Mouse (Mus musculus): Measurements from ENCODE around the gene Dcst2. TPM values are rescaled to one million over a fixed set of nuclear protein-coding genes. Genes with fewer than 3 reads are reported as not detected.
A peak's percentile ranks its signal among the peaks of the same experiment; 100 is the strongest.

The Dcst2 gene
- total RNA-seq (2017) = not detected in 2 replicates

DNA sequence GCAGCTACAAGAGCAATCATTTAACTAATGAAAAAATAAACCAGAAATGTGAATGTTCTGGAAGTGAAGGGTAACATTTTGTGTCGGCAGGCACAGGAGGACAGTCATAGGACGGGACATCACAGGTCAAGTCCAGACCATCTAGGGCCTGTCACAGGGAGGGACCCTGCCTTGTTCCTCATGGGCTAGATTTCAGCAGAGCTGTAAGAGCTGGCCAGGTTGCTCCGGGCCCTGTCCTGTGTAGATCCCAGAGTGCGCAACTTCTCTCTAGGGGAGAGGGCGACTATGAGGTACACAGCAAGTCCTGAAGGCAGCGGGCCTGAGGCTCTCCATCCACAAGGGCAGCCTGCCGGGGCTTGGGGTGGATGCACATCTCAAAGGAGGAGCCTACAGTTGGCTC, at the start of gene Dcst2:
Gene Dcst2 (plus strand): TSS at position 301 of the 400 bp plus-strand sequence.
- ATAC-seq (replicated peaks; ENCODE audit: low read depth, poor library complexity, severe bottlenecking) = no peak

DNA sequence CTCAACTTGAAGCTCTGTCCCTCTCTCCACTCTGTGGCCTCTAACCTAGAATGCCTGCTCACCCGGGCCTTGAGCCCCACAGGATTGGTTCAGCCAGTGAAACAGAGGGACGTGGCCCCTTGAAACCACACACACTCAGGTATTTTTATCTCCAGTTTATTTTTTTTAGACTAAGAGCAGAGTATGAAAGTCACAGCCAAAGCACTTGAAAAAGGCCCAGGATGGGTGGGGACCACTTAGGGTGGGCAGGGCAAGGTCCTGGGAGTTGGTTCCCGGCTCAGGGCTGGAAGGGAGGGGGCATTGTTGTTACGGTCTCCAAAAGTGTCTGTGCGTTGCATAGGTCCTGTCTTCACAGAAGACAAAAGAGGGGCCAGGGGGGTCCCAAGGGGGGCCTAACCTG, 47.4 kb upstream of the Dcst2 start:
- no peak for ATAC-seq (replicated peaks; ENCODE audit: low read depth, poor library complexity, severe bottlenecking)

DNA sequence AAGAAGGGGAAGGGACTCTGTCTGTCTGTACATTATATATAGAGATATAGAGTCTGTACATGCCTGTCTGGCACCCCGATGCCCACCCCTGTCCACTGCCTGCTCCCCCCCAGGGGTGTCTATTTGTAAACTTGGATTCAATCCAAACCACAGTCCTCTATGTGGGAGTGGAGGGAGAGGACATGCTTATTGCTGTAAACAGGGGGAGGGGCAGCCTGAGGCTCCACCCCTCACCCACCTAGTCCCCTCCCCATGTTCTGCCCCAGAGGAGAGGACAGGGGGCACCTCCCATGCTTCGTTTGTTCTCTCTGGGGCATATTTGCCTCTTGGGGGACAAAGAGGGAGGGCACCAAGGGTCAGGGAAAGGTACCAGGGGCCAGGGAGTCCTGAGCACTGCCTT, 47.0 kb upstream of the Dcst2 start:
- no peak for ATAC-seq (replicated peaks; ENCODE audit: low read depth, poor library complexity, severe bottlenecking)

DNA sequence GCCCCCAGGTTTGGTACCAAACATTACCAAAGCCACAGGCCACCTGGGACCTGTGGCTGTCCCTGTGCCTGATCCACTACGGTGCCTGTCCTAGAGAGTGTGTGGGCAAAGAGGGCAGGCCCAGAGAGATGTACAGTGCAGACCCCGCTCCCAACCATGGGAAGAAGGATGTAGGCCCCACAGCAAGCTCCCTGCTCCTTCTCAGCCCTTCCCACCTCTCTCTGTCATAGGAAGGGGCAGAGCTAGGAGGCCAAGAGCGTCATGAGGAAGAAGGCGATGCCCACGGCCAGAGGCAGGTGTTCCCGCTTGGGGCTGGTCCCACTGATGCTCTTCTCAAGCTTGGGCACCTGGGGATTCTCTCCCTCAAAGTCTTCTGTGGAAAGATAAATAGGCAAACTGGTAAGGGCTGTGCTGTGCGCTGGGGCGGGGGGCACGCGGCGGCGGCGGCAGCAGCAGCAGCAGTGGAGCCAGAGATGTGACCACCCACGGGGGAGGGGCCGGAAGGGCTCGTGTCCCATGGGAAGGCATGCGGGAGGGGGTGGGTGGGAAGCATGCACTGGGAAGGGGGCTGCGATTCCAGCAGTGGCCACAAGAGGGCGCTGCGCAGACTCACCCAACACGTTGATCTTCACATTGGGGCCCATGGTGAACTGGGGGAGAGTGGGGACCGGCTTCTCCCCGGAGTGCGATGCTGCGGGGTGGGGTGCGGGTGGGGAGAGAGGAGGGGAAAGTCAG, 46.4 kb upstream of the Dcst2 start:
- peak; percentile 33; the same call in 1 of the 2 replicates for ATAC-seq (replicated peaks; ENCODE audit: low read depth, poor library complexity, severe bottlenecking)

DNA sequence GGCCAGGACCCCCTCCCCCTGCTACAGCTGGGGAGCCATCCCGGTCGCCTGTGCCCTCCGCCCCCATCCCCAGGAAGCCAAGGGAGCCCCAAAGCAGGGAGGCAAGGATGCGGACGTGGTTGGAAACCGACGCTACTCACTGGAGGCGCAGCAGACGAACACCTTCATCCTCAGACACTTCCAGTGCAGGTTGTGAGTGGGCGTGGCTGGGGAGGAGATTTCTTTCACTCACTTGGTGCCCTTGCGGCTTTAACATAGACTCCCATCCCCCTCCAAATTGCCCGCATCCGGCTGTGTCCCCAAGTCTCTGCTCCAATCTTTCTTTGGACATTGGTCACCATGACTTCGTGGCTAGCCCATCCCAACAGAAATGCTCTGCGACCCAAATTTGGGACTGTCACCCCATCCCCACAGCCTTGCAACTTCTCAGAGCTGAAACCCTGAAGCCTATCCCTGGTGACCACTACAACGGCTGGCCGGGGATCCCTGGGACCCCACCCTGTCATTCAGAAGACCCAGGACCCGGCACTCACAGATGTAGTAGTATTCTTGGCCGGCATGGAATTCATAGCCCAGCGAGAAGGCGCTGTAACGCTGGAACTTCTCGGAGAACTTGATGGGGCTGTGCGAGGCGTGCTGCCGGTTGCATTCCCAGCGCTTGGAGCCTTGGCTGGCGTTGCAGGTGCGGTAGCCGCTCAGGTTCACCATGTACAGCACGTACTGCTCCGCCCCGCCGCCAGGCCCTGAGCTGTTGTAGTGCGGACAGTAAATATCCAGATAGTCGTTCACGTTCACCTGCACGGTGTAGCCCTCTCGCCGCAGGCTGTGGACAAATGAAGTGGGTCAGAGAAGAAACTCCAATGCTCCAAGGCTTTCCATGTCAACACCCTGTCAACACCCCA, 45.6 kb upstream of the Dcst2 start:
- ATAC-seq (replicated peaks; ENCODE audit: low read depth, poor library complexity, severe bottlenecking) = 0 out of 2 replicates have a peak, but pooled peaks have one; percentile 1

DNA sequence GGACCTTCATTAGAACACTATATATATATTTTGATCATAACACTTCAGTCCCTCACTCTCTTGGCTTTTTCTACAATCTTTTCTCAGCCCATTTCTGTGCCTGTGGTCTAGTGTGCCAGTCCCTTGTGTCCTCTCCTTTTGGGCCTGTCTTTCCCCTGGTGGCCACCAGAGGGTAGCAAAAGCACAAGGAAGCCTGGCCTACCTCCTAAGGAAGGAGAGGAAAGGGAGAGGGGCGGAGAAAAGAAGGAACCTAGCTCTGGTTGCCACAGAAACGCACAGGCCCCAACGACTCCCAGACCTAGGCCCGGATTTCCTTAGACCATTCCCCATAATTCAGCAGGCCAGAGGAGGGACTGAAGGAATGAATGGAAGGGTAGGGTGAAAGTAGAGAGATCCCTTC, 44.9 kb upstream of the Dcst2 start:
- ATAC-seq (replicated peaks; ENCODE audit: low read depth, poor library complexity, severe bottlenecking) = peak; percentile 68

DNA sequence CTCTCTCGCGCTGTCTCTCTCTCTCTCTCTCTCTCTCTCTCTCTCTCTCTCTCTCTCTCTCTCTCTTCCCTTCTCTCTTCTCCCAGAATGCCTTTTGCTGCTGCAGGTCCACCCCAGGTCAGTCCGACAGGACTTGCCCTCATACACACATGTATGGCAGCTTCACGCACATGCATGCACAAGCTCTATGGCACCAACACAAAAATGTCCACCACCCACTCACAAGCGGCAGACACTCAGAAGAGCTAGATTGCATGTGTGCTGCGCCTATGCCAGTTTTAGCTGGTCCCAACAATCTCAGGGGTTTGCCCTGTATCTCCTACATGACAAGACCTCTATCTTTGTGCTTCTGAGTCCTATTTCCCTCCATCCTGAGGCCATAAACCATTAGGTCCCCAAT, 44.5 kb upstream of the Dcst2 start:
- ATAC-seq (replicated peaks; ENCODE audit: low read depth, poor library complexity, severe bottlenecking) = no peak

DNA sequence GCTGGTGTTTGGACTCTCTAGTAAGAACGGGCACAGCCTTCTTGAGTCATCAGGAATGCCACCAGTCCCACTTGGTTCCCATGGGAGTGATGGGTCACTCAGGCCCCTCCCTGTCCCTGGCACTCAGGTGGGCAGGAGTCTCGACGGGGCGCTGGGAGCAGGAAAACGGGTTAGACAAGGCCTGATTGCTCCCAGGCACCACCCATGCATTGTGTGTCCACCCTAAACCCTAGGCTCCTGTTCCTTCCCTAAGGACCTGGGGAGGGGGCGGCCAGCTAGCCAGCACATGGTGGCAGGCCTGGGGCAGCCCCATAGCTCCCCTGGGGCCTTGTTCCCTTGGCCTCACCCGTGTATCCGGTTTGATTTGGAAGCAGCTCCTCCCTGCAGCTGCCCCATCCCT, 43.5 kb upstream of the Dcst2 start:
- ATAC-seq (replicated peaks; ENCODE audit: low read depth, poor library complexity, severe bottlenecking) = no peak

DNA sequence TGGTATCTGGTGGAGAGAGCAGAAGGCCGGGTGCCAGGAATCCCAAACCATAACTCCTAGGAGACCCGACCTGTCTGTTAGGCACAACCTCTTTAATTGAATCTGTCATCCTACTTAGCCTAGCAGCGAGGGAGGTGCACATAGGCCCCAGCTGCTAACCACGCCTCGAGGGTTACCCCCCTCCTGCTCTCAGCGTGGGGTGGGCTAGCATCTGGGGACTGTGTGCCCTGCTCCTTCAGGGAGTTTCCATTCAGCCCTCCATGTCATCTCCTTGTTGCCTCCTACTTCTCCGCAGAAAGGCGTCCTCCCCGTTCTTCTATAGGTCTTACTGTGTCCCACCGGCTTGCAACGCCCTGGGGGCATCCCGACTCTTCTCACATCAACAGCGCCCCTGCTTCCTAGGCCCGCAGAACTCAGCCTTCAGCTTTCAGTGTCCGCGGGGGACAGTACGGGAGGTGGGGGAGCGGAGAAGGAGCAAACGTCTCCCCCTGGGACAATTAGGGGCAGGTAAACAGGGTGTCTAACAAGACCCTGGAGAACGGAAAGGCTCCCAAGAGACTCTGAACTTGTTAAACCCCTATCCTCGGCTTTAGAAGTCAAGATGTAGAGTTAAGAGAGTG, 42.7 kb upstream of the Dcst2 start:
- no peak for ATAC-seq (replicated peaks; ENCODE audit: low read depth, poor library complexity, severe bottlenecking)

DNA sequence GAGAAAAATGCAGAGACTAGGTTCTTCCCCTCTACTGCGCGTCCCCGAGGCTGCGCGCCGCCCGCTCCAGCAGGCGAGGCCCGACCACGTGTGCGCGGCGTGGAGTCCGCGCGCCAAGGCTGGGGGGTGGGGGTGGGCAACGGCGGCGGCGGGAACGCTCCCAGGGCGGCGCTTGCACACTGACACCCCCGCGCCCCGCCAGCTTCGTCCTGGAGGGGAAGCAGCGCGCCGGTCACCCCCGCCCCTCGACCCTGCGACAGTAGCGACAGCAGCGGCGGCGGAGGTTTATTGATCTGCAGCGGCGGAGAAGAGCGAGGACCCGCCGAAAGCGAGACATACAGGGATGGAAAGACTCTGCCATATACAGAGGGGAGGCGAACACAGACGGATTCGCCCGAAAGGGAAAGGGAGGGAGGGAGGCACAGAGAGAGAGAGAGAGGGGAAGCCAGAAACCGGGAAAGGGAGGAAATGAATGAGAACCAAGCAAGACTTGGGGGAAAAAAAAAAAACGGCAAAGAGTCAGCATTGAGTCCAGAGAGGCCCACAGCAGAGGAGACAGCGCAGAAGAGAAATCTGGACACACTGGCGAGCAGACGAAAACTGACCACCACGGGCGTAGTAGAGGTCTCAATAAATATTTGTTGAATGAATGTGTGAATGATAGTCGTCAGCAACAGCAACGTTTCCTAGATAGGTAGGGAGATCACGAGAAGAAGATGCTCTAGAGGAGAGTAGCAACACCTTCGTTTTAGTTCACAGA, 42.0 kb upstream of the Dcst2 start:
- ATAC-seq (replicated peaks; ENCODE audit: low read depth, poor library complexity, severe bottlenecking) = no peak

DNA sequence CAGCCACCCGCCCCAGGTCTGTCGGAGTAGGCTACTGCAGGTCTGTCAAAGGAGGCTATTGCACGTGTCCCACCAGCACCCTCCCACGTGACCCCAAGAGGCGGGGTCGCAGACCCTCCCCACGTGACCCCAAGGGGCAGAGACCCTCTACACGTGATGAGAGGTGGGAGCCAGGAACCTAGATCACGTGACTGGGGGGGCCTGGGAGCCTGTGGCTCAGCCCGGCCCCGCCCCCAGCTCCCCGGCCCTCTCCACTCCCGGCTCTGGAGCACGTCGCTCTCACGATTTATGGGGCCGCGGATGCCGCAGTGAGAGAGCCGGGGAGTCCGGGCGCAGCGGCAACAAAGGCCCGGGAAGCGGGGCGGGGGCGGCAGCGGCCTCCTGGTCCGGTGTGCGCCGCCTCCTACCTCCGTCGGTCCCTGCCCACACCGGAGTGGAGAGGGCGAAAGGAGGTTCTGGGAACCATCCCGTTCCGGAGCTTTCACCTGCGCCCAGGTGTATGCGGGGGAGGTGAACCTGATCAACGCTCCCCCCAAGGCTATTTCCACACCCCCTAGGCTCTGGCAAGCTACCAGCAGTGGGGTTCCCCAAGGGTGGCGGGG, 41.1 kb upstream of the Dcst2 start:
- no peak for ATAC-seq (replicated peaks; ENCODE audit: low read depth, poor library complexity, severe bottlenecking)

DNA sequence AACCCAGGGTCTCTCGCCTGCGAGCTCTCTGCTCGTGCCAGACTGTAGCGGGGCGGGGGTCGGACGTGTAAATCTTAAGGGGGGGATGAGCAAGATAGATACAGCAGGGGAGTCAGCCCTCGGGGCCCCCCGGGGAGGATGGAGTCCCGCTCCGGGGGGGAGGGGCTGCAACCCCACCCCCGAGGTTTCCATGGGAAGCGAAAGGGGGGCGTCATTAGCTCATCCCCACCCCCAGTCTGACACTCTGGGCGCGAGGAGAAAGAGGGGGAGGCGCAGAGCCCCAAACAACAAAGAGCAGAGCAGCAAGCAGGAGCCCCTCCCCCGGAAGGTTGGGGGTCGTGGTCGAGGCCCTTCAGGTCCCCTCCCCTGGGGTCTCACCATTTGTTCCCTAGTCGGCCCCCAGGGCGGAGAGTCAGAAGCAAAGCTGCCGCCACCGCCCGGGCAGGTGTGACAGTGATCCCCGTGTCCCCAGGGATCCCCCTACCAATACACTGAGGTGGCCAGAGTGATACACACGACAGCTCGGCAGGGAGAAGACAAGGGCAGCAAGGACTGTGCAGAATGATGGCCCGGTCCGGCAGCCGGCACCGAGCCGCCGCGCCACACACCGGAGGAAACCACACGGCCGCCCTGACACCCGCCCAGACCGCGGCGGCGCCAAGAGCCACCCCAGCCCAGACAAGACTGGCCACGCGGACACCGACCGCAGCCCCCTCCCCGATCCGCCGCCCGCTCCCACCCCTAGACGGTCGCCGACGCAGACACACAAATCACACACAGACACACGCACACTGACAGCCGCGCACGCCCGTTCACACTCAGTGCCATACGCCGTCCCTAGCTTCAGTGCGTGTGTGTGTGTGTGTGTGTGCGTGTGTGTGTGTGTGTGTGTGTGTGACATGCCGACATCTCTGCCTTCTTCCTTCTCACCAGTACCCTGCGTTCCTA, 40.3 kb upstream of the Dcst2 start:
- 0 out of 2 replicates have a peak, but pooled peaks have one; percentile 4 for ATAC-seq (replicated peaks; ENCODE audit: low read depth, poor library complexity, severe bottlenecking)

DNA sequence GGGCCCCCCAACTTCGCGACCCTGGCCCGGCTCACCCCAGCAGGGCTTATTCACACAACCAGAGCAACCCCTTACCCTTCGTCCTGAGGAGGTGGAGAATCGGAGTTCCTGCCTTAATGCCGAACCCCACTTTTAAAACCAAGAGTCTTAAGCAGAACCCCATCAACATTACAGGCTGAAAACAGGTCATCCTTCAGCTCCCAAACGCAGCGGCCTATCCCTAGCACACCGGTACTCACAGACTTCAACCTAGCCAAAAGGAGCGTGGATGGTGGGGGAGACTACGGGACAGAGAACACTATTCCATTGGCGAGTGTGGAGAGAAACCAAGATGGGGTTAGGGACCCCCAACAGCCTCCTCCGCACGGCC, 39.7 kb upstream of the Dcst2 start:
- ATAC-seq (replicated peaks; ENCODE audit: low read depth, poor library complexity, severe bottlenecking) = no peak

DNA sequence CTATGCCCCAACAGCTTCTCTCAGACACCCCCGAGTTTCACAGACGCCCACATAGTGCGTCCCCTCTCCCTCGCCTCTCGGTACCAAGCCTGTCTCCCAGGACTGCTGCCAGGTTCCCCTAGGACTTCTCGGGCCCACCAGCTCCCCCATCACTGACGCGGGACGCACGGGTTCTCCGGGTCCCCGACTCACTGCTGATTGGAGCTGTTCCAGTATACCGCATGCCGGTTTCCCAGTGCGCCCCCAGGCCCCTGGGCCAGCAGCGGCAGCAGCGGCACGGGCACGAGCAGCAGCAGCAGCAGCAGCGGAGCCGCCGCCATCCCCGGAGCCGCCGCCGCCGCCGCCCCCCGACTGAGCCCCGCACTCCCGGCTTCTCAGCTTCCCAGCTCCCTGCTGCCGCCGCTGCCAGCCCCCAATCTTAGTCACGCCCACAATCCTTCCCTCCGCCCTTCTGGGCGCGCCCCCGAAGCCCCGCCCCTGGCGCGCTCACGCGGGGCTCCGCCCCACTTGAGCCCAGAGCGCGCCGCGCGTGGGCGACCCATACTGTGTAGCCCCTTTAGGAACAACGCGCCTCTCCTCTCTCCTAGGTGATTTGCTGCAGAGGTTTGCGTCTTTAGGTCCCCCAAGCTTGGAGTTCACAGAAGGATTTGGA, 39.1 kb upstream of the Dcst2 start, which contains the start of gene Efna3:
Gene Efna3 (minus strand): TSS at position 452 of the 652 bp plus-strand sequence.
- peak; percentile 46 for ATAC-seq (replicated peaks; ENCODE audit: low read depth, poor library complexity, severe bottlenecking)

DNA sequence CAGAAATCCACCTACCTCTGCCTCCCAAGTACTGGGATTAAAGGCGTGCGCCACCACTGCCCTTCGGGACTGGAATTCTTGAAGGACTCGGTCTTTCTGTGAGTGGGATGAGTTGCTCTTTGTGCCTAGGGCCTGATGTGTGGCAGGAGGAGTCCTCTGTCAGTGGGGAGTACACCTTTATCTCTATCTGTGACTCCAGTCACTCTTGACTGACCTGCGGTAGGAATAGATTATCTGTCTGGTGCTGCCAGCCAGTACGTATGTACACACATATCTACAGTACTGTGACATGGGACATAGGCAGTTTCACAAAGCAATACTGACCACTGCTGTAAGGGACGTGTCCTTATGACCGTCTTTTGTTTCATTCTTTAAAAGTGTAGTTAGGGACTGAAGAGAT, 35.9 kb upstream of the Dcst2 start:
- ATAC-seq (replicated peaks; ENCODE audit: low read depth, poor library complexity, severe bottlenecking) = no peak

DNA sequence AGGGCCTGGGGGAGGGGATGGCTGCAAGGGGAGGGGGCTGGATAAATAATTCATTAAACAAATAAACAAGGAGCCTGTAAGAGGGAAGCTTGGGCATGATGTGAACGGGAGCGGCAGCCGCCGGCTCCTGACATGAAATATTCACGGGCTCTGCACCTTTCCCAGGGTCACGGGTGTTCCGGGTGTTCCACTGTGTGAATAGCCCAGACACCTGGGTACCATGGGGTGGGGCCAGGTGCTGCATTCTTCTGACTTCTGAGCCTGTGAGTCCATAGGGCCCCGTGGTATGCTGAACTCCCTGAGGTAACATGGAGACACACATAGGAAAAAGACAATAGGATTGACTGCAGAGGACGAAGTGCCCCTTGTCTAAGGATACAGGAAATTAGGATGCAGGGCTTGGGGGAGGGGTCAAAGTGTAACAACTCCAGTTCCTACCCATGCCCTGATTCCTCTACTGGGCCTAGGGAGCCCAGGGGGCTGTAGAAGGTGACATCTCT, 34.4 kb upstream of the Dcst2 start:
- ATAC-seq (replicated peaks; ENCODE audit: low read depth, poor library complexity, severe bottlenecking) = no peak

DNA sequence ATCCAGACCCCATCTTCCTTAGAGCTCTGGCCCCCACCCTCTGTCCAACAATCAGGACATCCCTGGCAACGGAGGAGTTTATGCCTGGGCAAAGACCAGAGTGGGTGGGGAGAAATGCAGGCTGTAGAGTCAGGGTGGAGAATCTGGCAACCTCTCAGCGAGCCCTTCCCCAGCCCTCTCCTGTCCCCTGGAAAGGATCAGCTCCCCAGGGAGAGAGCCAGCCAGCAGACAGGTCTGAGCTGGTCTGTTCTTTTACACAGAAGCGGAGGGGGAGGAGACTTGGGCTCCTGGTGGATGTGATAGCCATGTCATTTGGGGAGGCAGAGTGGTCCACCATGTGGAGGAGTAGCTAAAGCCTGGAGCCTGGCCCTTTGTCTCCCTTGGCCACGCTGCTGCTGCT, 33.2 kb upstream of the Dcst2 start:
- no peak for ATAC-seq (replicated peaks; ENCODE audit: low read depth, poor library complexity, severe bottlenecking)

DNA sequence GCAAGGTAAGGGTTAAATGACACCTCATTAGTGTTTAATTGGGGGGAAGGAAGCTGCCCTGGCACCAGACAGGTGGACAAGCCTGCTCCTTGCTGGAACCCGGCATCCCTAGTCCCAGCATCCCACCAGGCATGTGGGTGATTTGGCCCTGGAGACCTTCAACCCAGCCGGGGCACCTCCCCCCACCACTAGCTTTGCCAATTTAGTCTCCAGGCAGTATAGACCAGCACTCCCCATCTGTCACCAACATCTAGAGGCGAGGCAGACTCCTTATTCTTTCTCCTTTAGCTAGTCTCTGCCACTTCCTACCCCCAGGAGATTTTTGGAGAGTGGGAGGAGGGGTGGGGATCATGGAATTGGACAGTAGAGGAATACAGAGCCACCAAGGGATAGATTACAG, 31.4 kb upstream of the Dcst2 start:
- ATAC-seq (replicated peaks; ENCODE audit: low read depth, poor library complexity, severe bottlenecking) = no peak

Data from common myeloid progenitor, adult 5-6 weeks (primary cell).